Mouse (Mus musculus): Measurements from ENCODE around the gene Styx.

Gene Styx

DNA sequence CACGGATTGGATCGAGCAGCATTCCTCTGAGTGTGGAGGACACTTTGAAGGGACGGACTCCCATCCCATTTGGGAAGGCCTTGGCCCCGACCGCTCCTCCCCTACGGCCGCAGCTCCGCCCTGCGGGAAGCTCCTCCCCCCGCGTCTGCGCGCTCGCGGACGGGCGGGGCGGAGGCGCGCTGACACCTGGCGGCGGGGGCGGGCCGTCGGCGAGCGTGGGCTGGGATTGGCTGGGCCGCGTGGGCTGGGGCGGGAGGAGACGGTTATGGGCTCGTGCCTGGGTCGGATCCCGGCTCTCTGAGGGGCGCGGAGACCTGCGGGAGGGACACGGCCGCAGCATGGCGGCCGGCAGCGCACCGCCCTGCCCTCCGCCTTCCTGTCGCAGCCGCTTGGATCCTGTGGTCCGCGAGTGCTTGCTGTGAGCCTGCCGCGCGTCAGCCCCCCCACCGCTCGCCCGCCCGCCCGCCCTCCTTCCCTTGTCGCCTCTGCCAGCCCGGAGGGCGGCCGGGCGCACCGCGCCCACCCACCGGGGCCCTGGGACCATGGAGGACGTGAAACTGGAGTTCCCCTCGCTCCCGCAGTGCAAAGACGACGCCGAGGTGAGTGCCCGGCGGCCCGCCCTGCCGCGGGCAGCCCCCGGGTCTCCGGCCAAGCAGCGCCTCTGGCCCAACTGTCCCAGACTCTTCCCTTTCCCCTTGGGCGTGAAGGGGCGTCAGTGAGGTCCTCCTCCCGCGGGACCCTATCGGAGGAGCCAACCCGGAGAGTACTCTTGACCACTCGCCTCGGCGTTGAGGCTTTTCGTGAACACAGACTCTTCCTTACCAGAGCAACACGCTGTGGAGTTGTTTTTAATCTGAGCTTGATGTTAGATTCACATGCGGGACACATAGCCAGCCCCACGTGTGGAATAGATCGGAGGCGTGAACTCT, at the start of gene Styx:
TSS of gene Styx (plus strand) at position 163 of the 929 bp plus-strand sequence.
- DNase-seq (ENCODE audit: low read depth, low spot score): peak; percentile 88

DNA sequence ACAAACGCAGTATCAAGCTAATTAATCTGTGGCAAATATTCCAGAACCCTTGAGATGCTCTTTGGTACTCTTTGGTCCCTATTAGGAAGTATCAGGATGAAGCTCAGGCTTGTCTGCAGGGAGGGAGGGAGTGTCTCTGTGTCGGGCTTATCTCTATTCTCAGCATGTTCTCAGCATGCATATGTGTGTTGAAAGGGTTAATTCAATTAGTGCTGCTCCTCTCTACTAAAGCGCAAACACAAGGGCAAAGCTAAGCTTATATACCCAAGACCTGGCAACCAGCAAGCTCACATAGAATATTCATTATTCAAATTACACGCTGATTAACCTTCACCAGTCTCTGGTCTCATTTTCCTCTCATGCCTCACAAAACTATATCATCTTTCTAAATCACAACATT, 47.0 kb upstream of the Styx start:
- DNase-seq (ENCODE audit: low read depth, low spot score): no peak

DNA sequence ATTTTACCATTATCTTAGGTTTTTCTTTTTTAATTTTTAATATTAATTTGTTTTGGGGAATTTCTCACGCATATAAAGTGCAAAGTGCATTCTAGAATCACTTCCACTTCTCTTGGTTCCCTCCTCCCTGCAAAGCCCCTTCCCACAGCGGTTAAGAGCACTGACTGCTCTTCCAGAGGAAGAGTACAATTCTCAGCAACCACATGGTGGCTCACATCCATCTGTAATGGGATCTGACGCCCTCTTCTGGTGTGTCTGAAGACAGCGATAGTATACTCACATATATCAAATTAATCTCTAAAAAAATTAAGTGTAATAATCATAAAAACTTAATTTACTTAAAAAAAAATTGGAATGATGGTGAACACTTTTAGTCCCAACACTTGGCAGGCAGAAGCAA, 46.5 kb upstream of the Styx start:
- no peak for DNase-seq (ENCODE audit: low read depth, low spot score)

DNA sequence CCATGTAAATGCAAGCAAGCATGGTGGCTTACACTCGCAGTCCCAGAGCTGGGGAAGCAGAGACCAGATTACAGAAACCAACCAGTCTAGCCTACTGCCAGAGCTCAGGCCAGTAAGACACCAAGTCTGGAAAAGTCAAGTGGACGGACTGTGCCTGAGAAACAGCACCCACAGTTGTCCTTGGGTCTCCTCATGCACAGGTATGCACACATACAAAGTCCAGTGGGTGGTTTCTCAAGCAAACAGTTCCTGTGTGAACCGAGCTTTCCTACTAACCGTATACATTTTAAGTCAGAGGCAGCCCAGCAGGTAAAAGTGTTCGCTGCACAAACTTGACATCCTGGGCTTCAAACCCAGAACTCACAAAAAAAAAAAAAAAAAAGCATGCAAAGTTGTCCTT, 45.0 kb upstream of the Styx start:
- DNase-seq (ENCODE audit: low read depth, low spot score): no peak

DNA sequence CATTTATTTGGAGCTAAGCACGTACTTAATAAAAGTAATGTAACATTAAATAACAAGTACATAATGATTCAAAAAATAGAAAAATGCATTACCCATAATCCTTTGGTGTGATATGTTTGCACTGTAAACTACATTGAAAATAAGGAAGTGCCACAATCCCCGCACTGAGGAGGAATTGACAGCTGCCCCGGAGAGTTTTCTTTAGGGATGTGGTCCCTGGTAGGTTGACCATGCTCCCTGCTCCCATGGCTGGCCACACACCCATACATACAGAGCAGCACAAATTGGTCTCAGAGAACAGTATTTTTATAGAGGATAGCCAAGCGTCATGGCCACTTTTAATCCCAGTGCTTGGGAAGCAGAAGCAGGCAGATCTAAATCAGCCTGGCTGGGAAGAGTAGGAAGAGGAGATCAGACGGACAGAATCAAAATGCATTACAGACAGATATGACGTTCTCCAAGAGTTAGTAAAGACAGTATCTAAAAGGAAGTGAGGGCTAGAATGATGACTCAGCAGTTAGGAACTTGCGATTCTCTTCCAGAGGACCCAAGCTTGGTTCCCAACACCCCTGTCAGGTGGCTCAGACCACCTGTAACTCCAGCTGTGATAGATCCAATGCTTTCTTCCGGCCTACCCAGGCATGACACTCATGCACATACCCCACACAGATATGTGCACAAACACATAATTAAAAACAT, 43.1 kb upstream of the Styx start:
- DNase-seq (ENCODE audit: low read depth, low spot score): no peak

DNA sequence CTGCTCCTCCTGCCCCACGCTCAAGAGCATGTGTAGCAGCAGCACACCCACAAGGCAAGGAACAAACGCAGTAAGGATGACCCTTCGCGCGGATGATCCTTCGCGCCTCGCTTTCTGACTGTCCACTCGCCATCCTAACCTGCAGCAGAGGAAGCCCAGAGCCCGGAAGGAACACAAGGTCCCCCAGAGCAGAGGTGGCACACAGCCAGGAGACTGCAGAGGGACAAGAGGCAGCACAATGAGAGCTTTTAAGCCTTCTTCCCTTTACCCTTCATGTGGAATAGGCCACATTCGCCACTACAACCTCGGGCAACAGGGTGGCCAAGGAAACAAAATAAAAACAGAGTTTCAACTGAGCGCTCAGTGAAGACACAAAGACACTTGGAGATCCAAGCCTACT, 41.2 kb upstream of the Styx start:
- no peak for DNase-seq (ENCODE audit: low read depth, low spot score)

DNA sequence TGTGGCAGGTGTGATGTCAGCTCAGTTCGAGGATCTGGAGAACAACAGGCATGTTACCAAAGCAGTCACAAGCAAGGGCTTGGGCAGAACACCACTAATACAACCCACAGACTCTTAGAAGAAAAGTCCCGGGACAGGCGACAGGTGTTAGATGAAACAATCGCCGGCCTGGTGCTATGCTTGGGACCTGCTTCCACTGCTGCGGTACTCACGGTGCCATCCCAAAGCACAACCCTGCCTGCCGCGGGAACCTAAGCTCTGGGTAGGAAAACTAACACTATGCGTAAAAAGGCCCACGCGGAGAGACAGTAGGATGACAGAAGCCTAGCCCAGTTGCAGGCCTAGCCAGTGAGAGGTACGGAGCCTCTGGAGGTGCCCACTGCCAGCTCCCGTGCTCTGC, 40.8 kb upstream of the Styx start:
- DNase-seq (ENCODE audit: low read depth, low spot score): no peak

DNA sequence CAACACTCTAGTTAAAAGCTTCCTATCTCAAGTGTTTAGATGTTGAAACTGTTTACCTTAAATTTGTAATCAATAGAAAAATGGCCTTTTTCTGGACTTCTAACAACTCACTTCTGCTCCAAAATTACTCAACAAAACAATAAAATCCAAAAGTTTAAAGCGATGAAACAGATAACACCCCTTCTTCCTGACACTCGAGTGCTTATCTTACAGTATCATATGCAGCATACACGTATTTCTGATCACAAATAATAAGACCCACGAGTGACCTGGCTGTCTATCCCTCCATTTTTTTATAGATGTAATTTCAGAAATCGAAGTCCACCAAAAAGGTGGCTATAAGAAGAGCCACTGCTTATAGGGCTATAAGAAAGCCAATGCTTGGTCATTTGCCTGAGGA, 34.0 kb upstream of the Styx start:
- DNase-seq (ENCODE audit: low read depth, low spot score): no peak

DNA sequence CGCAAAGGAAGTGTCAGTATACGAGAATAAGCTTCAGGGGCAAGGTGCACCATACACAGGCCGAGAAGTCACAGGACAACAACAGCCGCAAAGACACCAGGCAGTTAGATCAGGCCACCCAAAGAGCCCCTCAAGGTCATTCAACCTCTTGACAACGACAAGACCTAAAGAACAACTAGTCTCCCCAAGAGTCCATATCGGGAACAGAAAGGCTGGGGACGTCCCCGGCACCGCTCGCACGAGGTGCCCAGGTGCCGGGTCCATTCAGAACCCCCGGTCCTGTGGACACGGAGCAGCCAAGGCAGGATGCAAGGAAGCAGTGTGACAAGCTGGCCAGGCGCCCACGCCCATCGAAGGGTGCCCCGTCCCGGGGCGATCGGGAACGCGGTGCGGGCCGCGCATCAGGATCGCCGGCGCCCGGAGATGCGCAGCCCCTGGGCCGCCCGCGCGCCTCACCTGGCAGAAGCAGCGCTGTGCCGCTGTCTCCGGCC, 32.9 kb upstream of the Styx start:
- no peak for DNase-seq (ENCODE audit: low read depth, low spot score)

DNA sequence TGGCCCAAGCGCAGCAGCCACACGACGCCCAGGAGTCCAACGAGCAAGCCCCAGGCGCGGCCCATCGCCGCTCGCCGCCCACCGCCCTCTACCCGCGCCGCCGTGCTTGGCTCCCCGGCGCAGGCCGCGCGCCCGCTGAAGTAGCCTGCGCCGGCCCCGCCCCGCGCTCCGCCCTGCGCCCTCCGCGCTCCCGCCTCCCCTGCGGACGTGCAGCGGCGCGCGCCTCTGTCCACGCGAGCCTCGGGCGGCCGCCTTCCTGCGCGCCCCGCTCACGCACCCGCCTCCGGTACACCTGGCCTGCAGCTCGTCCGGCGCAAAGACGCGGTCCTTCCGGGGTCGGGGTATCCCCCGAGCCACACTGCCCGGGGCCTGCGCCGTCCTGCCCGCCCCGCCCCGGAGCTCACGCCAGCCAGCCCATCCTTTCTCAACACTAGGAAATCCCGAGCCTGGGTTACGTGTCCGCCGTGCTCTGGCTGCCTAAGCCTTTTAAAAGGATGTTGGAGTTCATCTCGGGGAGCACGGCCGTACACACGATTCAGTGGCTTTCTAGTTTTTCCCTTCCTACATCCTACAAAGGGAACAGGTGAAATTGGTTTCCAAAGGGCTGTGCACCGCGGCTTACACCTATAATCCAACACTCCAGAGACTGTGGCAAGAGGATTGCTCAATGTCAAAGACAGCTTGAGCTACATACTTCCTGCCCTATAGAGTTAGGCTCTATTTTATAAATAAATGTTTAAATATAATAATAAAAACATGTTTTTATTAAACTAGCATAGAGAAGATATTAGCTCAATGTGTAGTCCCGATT, 32.3 kb upstream of the Styx start, which contains the start of gene Ero1l:
TSS of gene Ero1l (minus strand) at position 346 of the 811 bp plus-strand sequence.
- DNase-seq (ENCODE audit: low read depth, low spot score): peak; percentile 41

DNA sequence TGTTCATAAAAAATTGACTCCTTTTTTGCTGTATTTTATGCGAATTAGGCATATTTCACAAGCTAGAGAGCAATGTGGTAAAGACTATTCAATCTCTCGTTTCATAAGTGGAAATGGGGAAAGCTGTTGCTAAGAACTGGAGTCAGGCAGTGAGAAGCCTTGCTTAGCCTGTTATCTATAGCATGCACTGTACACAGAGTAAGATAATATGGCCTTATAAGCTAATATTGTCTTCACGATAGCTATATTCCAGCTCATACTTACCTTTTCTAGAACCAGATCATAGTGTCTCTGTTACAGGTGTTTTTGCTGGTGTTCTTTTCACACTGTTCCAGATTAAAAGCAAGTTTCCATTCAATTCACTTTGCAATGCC, 31.7 kb upstream of the Styx start:
- DNase-seq (ENCODE audit: low read depth, low spot score): no peak

DNA sequence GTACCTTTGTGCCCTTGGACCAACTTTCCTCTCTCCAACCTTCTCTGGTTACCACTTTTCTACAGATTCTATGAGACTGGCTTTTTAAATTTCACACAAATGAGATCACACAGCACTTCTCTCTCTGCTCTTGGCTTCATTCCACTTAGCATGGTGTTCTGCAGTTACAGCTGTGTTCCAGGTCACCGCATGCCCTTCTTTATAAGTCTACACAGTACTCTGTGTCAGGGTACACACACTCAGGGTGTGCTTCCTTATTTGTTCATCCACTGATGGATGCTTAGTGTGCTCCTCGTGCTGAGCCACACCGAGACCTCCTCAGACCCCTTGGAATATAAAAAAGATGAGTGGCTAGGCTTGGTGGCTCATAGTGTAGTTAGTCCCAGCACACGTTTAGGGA, 30.8 kb upstream of the Styx start:
- no peak for DNase-seq (ENCODE audit: low read depth, low spot score)

DNA sequence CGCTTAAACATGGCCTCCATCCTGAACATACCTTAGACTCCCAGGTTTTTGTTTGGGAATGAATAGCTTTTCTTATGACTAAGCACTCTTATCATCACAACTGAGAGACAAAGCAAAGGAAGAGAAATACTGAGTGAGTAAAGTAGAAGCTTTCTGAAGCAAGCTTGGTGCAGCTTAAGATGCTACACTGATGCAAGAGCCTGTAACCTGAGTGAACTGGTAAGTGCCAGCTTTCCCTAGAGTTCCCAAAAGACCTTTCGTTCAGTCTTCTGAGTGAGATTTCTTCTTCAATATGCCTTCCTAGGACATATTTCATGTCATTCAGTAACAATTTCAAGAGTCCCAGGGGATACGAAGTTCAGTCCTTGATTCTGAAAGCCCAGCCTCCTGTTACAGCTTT, 29.8 kb upstream of the Styx start:
- no peak for DNase-seq (ENCODE audit: low read depth, low spot score)

DNA sequence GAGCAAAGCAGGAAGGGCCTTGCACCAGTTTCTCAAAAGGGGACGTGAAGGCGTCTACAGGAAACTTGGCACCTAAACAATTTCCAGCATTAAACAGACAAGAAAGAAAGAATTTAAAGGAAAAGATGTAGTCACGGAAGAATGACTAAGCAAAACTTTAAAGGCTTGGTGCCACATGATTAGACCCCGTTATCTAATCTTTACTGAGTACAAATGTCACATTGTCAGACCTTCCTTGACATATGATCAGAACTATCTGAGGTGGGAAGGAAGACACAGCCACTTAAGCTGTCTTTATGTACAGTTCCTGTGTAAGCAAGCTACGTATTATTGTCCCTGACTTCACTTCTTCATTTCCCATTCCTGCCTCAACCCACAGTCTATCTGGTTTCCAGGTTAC, 29.3 kb upstream of the Styx start:
- no peak for DNase-seq (ENCODE audit: low read depth, low spot score)

DNA sequence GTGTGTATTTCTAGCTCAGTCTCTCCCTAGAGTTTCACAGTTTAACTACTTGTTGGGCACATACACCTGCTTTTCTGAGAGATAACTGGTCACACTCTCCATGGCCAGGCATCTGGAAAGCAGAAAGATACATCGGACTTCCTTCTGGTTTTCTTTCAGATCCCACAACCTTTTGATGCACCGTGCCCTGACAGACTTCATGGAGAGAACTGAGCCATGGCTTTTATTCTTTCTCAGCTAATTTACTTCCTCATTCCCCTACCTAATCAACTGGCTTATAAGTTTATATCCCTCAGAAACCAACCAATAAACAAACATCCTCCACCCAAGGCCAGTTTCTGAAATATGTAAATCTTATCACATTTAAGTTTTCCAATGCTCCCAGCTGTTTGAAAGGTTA, 28.4 kb upstream of the Styx start:
- no peak for DNase-seq (ENCODE audit: low read depth, low spot score)

DNA sequence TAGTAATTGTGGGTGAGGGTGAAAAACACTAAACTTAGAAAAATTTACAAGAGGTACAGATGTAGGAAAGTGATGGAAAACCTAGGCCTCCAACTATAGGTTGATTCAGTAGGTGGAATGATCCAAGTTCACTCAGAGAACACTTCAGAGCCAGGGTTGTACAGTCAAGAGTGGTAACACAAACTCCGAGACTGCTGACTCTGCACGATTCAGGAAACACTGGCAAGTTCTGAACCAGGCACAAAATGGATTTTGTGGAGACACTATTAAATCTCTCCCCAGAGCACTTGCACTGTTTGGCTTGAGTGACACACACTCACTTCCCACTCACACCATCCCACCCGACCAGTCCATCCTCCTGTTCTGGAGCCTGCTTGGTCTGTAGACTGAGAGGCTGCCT, 27.6 kb upstream of the Styx start:
- no peak for DNase-seq (ENCODE audit: low read depth, low spot score)

DNA sequence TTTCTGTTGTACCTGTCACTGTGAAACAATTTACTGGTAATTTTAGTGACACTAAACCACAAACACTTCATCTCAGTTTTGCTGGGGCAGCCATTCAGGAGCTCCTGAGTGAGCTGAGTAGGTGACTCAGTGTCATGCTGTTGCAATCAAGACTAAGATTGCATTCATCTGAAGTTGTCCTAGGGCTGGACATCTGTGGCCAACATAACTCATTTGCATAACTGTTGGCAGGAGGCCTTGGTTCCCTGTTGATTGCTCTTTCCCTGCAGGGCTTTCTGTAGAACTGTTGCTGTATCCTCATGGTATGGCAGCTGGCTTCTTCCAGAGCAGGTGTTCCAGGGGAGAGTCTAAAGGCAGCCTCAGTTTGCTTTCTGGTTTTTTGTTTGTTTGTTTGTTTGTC, 25.4 kb upstream of the Styx start:
- DNase-seq (ENCODE audit: low read depth, low spot score): no peak

DNA sequence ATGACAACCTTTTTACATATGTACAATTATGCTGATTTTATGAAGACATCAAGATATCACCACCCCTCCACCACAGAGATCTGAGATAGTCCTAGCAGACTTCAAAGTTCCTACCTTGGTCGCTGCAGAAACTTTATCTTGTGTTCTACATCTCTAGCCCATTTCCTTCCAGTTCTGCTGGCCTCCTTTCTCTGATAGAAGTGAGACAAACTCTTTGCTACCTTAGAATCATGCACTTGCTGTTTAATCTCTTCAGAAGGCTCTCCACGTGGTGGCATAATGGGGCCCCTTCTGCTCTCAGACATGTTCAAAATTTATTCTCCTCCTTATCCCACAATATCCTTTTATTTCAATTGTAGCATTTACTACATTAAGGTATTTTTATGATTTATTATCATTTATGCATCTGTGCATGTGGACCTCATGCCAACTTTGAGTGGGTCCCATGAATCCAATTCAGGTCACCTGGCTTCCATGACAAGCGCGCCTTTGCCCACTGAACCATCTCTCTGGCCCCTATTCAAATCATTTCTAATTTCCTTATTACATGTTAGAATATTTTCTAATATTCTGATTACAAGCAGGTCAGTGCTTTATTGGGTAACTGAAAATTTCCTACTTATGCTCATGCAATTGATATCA, 22.7 kb upstream of the Styx start:
- DNase-seq (ENCODE audit: low read depth, low spot score): no peak

DNA sequence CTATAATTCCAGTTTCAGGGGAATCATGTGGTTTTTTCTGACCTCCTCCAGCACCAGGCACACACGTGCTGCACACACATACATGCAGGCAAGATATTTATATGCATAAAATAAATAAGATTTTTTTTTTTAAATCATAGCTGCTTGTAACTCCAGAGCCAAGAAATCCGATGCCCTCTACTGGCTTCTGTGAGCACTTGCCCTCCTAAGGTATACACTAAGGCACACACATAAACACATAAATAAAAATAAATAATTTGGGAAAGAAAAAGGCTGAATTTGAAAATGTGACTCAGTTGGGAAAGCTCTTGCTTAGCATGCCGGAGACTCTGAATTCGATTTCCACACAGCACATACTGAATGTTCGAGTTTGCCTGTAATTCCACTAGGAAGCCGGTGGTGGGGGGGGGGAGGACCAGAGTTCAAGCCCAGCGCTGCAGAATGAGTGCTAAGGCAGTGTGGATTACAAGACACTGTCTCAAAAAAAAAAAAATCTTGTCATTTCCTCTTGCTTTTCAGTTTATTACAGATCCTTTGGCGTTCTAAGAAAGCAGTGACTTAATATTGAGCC, 21.8 kb upstream of the Styx start:
- DNase-seq (ENCODE audit: low read depth, low spot score): no peak

DNA sequence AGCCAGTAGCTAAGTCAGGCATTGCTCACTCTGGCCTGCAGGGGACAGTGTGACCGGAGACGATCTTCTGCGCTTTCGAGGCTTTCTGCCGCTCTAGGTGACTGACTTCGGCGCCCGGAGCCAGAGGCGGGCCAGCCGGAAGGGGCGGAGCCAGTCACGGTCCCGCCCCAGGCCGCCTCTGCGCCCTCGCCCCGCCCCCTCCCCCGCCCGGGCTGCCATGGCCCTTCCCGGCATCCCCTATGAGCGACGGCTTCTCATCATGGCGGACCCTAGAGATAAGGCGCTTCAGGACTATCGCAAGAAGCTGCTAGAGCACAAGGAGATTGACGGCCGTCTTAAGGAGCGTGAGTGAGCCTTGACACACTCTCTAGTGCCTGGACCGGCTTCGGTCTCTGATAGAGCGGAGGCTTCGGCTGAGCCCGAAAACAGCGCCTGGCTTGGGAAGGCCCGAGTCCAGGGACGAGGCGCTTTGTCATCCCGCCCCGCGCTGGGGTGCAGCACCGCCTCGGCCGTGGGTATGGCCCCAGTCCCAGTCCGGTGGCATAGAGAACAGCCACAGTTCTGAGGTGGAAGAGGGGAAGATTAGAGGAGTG, 21.2 kb upstream of the Styx start, which contains the start of gene Psmc6:
TSS of gene Psmc6 (plus strand) at position 200 of the 593 bp plus-strand sequence.
- DNase-seq (ENCODE audit: low read depth, low spot score): peak; percentile 93
